Mouse (Mus musculus) bone marrow macrophage, adult 2 months (primary cell): Measurements from ENCODE around the gene Rapgef2. TPM values are rescaled to one million over a fixed set of nuclear protein-coding genes. Genes with fewer than 3 reads are reported as not detected.
"Not testable (repeated sequence)": the region's sequence is repeated elsewhere in the genome, so short reads cannot be mapped to it uniquely, and the experiment has no call there.

ENCODE experiments used
- H3K27ac ChIP-seq: 2 replicates; pipeline ENCODE4 v1.5.1; 2012; ENCODE audit warnings: low read depth, low read length; ENCODE audit not compliant: insufficient read depth
- H3K4me1 ChIP-seq: 2 replicates; pipeline ENCODE4 v1.6.1; 2012; ENCODE audit warnings: low read length; ENCODE audit not compliant: control insufficient read depth, insufficient read depth
- H3K4me3 ChIP-seq: 2 replicates; pipeline ENCODE4 v1.5.1; 2012; ENCODE audit warnings: mild to moderate bottlenecking, low read length, moderate library complexity; ENCODE audit not compliant: insufficient read depth
- CTCF ChIP-seq: IDR thresholded peaks from 2 replicates; pipeline ENCODE4 v1.5.1; 2012; ENCODE audit warnings: low read depth, mild to moderate bottlenecking, low read length, moderate library complexity
- POLR2A ChIP-seq: IDR thresholded peaks from 2 replicates; pipeline ENCODE4 v1.6.1; 2012; ENCODE audit warnings: mild to moderate bottlenecking, low read depth, low read length, borderline replicate concordance
- polyA plus RNA-seq: library from polyadenylated mRNA; stranded (reverse); fragments of >200 nt; gene quantifications from 2 replicates; pipeline ENCODE4 v1.2.4, GENCODE M21; 2012; ENCODE audit not compliant: missing spikeins, insufficient read depth, insufficient read length

The Rapgef2 gene
- polyA plus RNA-seq, 1 experiment: 13.3 TPM

DNA sequence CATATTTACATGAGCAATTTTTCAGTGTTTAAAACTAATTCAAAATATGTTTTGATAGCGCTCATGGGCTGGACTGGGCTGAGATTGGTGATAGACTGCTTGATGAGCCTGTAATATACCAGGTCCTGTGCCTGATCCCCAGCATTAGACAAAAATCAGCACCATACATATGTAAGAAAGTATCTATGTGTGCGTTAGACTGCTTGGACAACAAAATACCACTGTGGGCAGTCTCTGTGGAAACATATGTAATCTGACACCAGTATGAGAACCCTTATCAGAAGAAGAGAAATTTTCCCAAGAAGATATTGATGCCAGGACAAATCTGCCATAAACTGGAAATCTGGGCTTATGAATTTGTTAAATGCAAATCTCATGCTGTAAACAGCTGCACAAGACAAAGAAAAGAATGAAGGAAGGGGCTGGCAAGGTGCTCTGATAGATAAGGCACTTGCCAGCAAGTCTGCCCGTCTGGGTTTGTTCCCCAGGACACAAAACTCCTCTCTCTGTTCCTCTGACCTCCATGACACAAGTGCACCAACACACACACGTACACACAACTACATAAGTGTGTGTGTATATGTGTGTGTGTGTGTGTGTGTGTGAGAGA lies 47.8 kb downstream of the Rapgef2 start:
- H3K4me1 ChIP-seq: peaks cover 19% of the 10 kb centered on the region
- peak overlapping the region; percentile 46 for H3K4me3 ChIP-seq
- peak overlapping the region; percentile 55 for H3K27ac ChIP-seq
- no peak for TF ChIP-seq CTCF
- TF ChIP-seq POLR2A: no peak

DNA sequence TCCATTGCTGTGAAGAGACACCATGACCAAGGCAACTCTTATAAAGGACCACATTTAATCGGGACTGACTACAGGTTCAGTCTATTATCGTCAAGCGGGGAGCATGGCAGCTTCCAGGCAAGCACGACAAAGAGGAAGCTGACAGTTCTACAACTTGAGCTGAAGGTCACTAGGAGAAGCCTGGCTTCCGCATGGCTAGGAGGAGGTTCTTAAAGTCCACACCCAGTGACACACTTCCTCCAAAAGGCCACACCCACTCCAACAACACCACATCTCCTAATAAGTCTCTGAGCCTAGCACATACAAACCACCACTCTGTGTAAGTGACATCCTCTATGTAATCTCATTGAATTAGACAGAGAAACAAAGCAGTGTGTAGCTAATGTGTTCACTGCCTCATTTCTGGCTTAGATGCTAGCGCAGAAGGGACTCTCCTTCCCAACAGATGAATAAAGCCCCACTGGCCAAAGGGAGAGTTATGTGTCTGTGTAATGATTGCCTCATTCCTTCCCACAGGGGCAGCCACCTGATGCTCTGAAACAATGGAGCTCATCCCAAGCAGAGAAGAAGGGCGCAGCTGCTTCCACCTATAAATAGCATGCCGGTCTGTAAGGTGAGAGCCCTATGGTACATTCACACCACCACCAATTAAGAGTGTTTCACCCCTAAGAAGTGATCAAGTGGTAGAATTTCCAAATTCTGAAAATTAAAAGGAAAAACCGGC lies 48.5 kb downstream of the Rapgef2 start:
- H3K4me1 ChIP-seq: peaks cover 21% of the 10 kb centered on the region
- no peak overlapping the region for H3K4me3 ChIP-seq
- H3K27ac ChIP-seq: peak overlapping the region; percentile 49
- TF ChIP-seq POLR2A (no peak), CTCF (no peak)

DNA sequence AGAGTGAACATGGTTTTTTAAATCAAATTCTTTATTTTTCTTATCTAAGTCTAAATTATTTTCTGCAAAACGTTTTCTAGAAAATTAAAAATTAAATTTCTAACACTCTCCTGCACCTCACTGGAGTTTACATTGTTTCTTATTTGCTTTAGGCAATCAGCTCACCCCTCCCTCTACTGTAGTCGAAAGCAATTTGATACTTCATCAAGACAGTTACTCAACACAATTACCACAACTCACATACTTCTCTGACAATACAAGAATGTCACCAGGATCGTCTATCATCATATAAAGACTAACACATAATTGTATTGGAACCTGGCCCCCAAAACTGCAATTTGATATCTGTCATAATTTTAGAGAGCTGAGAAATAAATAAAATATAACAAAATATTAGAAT lies 51.8 kb downstream of the Rapgef2 start:
- Histone ChIP-seq H3K27ac (no peak overlapping the region; the same call in 1 of the 2 replicates), H3K4me1 (peaks cover 25% of the 10 kb centered on the region), H3K4me3 (no peak overlapping the region; the same call in 1 of the 2 replicates)
- TF ChIP-seq CTCF (no peak), POLR2A (no peak)

DNA sequence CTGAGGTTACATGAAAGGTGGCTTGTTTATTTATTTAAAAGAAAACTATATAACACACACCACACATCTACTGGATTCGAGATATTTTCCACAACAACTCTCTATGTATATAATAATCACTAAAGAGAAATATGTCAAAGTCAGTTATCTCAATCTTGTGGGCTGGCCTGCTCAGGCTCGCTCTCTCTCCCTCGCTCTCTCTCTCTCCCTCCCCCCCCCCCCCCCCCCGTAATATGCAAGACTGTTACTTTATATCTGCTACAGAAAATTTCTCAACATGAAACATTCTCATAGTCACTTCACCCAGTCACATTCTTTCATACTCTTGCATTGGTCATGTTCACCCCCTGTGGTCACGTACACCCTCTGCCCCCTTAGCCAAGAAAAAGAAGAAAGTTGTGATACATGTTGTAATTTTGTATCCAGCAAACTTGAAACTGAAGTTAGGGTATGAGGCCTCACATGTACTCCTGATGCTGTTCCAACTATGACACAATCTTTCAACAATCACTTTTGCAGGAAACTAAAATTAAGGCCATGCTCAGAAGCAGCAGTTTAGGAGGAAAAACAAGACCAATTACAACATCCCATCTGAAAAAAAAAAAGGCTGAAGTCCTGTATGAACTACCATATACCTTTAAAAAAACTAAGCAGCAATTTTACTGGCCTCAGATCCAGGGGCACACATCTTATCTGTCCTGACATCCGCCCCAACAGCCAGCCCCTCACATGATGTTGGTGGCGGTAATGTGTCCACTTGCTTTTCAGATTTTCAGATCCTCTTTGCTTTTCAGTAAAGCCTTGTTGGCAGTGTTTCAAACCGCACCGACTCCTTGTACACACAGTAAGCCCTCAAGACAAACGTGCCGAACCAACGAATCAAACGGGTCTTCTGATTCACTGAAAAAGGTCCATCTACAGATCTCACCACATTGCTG lies 52.6 kb downstream of the Rapgef2 start:
- Histone ChIP-seq H3K4me1 (peaks cover 26% of the 10 kb centered on the region), H3K4me3 (peak overlapping the region; percentile 21; the same call in 1 of the 2 replicates), H3K27ac (peak overlapping the region; percentile 73)
- TF ChIP-seq POLR2A (no peak), CTCF (no peak)

DNA sequence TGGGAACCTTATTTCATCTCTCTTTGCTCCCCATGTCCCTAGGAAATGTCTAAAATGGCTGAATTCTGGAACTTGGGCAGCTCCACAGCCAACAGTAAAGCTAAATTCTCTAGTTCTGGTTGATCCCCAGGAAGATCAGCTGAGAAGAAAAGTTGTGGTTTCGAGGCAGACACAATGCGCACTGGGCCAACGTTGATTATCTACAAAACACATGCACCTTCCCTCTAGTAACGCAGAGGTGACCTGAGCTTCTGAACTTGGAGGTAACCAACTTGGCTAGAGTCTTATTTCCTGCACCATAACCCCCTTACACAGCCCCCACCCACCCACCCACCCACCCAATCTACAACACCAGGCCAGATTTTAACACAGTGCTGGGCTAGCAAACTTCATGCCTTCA lies 55.6 kb downstream of the Rapgef2 start:
- H3K4me3 ChIP-seq: no peak overlapping the region
- TF ChIP-seq POLR2A (no peak), CTCF (no peak)
- peaks cover 24% of the 10 kb centered on the region for H3K4me1 ChIP-seq
- H3K27ac ChIP-seq: no peak overlapping the region

DNA sequence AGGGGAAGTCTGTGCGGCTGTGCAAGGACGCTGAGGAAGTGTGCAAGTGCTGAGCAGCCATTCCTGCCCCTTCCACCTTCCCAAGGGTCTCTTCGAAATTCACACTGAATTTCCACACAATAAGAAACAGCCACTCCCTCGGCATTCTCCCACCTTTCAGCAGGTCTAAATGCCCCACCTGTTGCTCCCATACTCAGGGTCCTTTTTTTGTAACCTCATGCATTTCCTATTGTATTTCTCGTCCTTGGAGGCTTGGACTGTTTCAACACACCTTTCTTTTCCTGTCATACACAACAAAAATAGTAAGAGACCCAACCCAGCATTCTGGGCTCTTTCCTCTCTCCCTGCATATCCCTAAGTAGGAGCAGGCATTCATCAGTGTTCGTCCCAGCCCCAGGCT lies 56.8 kb downstream of the Rapgef2 start:
- no peak overlapping the region for H3K4me3 ChIP-seq
- peaks cover 24% of the 10 kb centered on the region for H3K4me1 ChIP-seq
- no peak for TF ChIP-seq CTCF
- H3K27ac ChIP-seq: no peak overlapping the region

DNA sequence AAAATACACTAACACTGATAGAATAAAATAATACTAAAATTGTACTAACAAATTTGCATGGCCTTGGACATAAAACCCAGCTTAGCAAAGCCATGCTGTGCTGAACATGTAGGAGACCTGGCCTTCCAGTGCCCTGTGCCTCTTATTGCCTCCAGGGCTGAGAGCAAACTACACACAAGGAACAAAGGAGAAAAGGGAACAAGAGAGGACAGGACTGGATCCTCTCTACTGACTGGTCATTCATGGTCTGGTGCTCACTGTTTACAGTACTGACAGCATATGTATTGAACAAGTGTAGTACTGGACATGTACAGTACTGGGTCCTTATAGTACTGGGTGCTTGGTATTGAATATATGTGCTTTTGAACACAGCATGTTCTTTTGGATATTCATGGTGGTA lies 58.0 kb downstream of the Rapgef2 start:
- H3K27ac ChIP-seq: no peak overlapping the region
- no peak overlapping the region for H3K4me3 ChIP-seq
- no peak for TF ChIP-seq CTCF
- no peak for TF ChIP-seq POLR2A
- H3K4me1 ChIP-seq: peaks cover 22% of the 10 kb centered on the region

DNA sequence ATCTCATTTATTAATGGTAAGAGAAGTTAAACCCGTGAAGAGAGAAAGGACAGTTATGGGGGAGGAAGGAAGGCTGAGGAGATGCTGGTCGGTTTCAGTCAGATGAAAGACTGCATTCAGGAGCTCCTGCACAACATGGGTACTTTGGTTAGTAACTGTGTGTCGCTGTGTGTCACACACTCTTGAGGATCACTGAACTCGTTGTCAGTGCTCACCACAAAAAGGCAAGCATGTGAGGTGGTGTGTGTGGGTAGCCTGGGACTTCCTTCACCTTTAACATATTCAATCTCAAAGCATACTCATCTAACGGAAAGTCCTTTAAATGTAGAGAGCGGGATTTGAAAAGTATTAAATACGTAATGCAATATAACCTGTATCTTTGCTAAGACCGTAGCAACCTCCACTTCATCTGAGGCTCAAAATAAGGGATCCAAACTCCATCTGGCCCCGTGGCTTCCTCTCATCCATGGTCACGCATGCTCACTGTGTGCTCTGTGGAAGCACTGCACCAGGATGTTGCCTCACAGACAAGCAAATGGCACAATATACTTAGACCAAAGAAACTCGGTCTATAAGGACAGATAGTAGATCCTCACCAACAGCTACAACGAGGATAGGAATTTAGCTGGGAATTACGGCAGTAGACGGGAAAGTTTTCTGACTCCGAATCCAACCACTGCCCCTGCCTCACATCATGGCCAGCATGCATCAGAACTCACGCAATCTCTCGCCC lies 58.8 kb downstream of the Rapgef2 start:
- Histone ChIP-seq H3K4me1 (peaks cover 20% of the 10 kb centered on the region), H3K4me3 (no peak overlapping the region), H3K27ac (no peak overlapping the region)
- TF ChIP-seq POLR2A: no peak
- TF ChIP-seq CTCF: no peak

DNA sequence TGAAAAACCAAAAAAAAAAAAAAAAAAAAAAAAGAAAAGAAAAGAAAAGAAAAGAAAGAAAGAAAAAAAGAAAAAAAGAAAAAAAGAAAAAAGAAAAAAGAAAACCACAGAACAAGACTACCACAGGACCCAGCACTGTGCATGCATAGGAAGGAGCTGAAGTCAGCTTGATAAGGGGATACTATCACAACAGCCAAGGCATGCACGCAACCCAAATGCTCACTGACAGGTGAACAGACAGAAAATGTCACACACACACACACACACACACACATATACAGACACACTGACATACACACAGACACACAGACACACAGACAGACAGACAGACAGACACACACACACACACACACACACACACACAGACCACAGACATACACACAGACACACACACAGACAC lies 59.5 kb downstream of the Rapgef2 start:
- not testable (repeated sequence) for H3K27ac ChIP-seq, H3K4me3 ChIP-seq
- peaks cover 20% of the 10 kb centered on the region for H3K4me1 ChIP-seq

DNA sequence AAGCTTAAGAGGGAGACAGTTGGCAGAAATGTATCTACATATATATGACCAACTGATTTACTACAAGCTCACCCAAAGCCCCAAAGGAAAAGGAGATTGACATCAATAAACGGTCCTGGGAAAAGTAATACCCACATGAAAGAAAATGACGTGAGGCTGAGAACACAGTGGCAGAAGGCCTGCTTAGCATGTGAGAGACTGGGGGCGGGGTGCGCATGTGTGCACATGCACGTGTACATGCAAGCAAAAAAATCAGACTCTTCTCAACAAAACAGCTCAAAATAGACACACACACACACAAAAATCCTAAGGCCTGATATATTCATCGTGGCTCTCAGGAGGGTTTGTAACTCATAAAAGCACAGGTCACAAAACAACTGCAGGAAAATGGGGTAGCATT lies 60.4 kb downstream of the Rapgef2 start:
- no peak overlapping the region for H3K4me3 ChIP-seq
- H3K4me1 ChIP-seq: peaks cover 20% of the 10 kb centered on the region
- TF ChIP-seq POLR2A: no peak
- no peak overlapping the region for H3K27ac ChIP-seq
